Mouse (Mus musculus): ENCODE data around the gene Pax3.

Pax3 gene

GRCm38 (mm10) chr1:78198319-78198940 lies 1.5 kb upstream of the Pax3 start:
- no peak for DNase-seq (ENCODE audit: low read depth, low spot score)

GRCm38 (mm10) chr1:78197351-78198234 lies 659 bp upstream of the Pax3 start:
- DNase-seq (ENCODE audit: low read depth, low spot score), result no peak

DNA sequence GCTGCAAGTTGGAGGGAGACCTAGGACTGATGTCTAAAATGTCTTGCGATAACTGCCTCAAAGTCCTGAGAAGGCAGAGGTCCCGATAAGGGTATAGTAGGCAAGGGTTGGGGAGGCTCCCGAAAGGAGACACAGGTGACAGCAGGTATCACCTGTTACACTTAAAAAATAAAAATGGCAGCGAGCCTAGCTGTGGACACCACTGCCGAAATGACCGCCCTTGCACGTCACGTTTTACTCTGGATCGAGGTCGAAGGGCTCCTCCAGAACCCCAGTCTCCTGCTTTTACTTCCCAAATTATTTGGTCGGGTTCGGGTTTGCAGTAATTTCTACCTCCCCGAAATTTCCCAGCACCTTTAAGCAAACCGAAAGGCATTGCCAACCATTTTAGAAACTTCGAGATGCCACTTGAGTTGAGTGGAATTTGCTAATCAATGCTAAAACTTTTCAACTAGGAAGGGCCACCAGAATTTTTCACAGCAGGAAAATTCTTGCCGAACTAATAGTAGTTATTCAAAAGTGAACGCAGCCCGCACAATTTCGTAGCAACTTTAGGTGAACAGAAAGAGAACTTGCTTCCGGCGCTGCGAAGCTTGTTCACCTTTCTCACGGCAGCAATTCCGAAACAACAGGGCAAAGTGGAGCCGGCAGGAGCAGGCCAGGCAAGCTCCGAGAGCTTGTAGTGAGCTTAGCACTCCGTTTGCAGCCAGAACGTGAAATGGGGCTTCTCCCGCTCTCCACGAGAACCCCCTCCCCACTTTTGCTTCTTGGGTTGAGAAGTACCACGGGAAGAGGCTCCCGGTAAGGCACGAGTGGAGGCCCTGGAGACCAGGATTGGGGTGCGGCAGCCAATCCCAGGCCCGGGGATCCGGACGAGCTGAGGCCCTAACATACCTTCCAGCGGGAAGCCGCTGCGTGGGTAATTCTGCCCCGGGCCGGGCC lies 892 bp downstream of the Pax3 start:
- DNase-seq (ENCODE audit: low read depth, low spot score), result no peak

DNA sequence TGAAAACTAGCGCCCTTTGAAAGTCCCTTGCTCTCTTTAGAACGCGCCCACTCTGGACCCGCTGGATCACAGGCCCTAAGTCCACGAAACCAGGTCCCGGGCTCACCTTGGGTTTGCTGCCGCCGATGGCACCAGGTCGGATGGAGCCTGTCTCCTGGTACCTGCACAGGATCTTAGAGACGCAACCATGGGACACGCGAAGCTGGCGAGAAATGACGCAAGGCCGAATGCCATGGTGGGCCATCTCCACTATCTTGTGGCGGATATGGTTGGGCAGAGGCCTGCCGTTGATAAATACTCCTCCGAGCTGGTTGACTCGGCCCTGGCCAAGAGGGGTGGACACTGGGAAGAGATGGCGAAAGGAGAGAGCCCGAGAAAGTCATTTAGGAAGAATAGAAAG lies 1.8 kb downstream of the Pax3 start:
- DNase-seq (ENCODE audit: low read depth, low spot score), result no peak

DNA sequence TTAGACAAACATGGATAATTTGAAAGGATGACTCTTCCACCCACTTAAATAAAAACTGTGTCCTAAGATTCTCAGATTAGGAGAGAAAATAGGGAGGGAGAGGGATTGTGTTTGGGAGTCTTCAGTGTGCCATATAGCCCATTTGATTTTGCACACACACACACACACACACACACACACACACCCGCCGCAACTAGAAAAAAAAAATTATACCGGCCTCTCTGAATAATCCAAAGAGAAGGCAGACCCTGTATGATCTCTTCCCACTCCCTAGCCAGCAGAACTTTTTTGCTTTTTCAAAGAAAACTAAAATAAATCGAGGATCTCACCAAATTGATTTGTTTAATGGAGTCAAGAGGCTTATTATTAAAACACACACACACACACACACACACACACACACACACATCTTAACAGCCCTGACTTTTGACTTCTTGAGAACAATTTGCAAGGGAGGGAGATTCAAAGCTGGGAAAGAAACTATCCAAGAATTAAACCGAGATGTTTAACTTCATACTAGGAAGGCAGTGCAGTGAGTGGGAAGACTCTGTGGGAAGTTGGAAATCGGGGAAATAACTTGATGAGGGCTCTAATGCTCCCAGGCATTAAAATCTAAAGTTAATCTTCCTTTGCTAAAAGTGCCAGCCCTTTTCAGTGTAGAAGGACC lies 2.4 kb downstream of the Pax3 start:
- no peak for DNase-seq (ENCODE audit: low read depth, low spot score)

DNA sequence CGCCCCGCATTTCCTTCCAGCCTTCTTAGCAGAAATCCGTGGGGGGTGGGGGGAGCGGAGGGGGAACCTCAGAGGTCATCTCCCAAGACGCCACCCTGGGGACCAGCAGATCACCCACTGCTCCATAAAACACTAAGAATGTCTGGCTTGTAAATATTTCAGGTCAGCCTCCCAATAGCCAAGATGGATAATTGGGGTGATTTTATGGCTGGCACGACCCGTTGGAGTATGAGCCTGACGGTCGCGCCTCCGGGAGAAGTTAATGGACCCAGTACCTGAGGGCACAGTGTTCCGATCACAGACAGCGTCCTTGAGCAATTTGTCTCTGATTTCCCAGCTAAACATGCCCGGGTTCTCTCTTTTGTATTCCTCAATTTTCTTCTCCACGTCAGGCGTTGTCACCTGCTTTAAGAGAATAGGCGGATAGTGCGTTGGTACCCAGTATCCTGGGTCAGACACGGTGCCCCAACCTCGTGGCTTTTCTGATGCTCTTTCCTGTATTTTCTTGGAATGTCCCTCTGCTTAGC lies 3.4 kb downstream of the Pax3 start:
- no peak for DNase-seq (ENCODE audit: low read depth, low spot score)

DNA sequence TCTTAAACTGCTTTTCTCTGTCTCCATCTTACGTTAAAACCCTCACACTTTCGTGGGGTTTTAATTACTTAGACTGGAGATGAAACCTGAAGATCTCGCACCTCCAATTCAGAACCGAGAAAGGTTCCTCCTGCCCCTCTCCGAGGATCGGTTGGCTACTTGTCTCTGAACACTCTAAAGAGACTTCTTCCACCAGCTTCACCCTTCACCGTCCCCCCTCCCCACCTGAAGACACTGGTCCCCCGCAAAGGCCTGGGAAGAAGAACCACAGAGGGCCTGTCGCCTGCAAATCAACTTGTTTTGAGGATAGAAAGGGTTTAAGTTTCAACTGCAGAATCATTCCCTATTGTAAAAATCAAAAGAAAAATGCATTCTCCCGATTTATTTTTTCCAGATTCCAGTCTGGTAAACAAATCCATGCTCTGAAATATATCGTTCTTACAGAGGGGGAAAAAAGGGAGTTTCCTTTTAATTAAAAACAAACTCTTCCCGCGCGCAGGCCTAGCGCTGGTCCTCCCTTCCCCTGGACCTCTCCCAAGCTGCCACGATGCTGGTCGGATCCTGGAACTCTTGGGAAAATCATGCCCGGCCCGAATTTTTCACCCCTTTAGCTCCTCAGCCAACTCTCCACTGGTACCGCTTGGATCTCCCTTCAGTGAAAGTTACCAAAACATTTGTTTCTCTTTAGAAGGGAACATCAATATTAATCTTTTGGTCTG lies 4.0 kb downstream of the Pax3 start:
- DNase-seq (ENCODE audit: low read depth, low spot score), result no peak

DNA sequence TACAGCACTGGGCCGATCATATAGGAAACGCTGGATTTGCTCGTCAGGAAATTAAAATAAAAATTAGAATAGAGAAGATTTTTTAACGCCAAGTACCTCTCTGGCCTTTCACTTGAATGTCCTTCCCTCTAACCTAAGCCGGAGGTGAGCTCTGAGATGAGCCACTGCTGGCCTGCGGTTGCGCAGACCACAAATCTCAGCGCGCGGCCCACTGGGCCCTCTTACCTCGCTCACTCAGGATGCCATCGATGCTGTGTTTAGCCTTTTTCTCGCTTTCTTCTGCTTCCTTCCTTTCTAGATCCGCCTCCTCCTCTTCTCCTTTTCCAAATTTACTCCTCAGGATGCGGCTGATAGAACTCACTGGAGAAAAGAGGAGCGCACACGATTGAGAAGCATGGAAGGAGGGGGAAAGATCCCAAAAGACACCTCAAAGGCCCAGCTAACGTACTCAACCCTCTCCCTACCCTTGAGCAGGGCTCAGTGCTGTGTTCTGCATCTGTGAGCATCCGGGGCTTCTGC lies 4.7 kb downstream of the Pax3 start:
- DNase-seq (ENCODE audit: low read depth, low spot score), result no peak

GRCm38 (mm10) chr1:78191761-78192160 lies 5.2 kb downstream of the Pax3 start:
- no peak for DNase-seq (ENCODE audit: low read depth, low spot score)

DNA sequence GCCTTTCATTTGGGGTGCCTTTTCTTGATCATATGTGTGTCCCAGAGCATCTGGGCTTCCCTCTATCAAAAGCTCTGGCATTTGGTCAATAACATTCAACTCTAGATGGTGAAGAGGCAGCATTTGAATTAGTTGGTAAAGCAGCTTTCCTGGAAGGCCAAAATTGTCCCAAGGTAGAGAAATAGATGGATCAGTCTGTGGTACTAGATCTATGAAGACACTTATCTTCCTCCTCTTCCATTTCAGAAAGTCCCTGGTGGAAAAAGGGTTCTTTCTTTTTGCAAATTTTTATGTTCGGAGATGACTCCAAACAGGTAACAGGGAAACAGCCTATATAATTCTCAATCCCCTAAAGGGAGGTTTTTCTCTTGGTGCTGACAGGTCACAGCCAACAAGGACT lies 5.6 kb downstream of the Pax3 start:
- no peak for DNase-seq (ENCODE audit: low read depth, low spot score)

DNA sequence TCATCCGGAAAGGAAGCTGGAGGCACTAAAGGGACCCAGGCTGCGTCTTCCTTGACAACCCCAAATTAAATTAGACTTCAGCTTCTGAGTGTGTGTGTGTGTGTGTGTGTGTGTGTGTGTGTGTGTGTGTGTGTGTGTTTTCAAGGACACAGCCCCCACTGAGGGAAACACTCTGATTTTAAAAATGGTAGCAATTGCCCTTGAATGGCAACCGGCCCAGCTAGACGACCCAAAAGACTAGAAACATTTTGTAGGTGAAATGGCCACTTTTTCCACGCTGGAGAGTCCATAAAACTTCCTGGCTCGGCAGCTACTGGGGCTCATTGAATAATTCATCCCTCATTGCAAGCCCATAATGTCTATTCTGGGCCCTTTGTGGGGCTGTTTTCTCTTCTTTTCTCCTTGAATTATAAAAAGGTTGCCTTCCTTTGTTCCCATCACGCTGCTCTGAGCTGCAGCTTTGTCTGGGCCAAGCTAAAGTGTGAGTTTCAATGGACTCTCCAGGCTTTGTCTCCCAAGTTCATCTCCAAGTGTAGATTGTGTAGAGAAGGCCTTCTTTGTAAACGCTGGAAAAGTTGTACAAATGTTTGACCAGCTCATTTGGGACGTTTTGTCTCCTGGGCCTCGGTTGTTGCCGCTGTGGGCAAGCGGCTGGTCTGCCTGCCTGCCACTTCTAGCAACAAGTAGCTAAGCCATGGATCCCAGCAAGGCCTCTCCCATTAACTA lies 6.4 kb downstream of the Pax3 start:
- no peak for DNase-seq (ENCODE audit: low read depth, low spot score)

- DNase-seq (ENCODE audit: low read depth, low spot score), result no peak
Measured at GRCm38 (mm10) chr1:78189501-78190345, 7.2 kb downstream of the Pax3 start.

DNA sequence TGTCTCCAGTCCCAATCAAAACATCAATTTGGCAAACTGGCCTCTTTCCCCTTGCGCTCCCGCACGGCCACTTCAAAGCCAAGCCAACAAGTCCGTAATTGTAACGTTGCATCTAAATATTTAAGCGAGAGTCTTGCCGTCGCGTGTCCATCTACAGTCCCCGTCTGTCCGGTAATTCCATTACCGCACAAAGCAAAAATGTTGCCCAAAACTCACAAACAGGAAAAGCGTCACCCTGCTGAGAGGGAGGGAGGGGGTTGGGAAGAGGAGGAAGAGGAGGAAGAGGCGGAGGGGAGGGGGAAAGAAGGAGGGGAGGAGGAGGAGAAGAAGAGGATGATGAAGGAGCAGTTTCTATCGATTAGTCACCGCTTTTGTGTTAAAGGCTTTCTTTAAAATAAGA lies 7.9 kb downstream of the Pax3 start:
- DNase-seq (ENCODE audit: low read depth, low spot score), result no peak

DNA sequence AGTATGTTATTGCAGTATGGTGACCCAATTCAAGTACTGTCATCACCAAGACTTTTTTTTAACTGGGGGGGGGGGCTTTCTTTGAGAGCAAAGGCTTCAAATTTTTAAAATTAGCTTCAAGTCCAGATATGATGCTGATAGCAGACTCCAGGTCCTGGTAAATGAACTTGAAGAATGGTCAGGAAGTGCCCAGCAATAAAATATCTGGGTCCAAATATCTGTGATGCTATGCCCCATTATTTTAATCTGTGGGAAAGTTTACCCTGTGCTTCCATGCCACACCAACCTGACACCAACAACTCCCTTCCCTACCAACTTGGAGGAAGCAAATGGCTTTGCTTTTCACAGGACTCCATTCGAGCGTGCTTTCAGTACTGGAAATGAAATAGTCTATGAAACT lies 8.6 kb downstream of the Pax3 start:
- DNase-seq (ENCODE audit: low read depth, low spot score), result no peak

DNA sequence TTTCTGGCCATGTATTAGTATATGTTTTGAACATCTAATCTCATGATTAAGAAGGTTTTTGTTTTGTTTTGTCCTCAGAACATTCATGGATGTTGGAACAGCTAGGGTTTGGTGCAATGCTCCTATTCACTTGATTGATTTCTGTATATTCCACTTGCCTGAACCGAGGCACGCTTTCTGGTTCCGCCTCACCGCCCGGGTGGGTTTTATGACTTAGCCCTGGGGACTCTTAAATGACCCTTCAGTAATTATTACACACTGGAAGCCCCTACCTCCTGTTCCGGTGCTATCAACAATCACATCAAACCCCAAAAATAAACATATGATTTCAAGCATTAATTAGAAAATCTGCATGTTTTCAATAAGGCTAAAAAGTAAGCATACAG lies 9.2 kb downstream of the Pax3 start:
- DNase-seq (ENCODE audit: low read depth, low spot score), result no peak

GRCm38 (mm10) chr1:78187122-78187787 lies 9.7 kb downstream of the Pax3 start:
- DNase-seq (ENCODE audit: low read depth, low spot score), result no peak

DNA sequence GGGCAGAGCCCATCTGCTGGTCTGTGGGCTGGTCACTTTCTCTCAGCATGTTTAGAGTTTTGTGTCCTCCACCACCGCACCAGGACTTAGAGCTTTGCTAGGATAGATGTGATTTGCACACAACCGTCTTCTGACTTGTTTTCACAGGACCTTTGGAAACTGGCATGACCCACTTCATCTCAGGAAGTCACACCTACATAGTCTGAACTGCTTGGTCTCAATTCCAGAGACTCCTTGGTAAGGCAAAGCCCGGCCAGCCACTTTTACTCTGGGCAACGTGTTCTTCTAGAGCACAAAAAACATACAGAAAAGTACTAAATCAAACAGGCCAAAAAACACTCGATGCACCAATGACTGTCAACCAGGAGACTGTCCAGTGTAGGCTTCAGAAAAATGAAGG lies 14.0 kb downstream of the Pax3 start:
- no peak for DNase-seq (ENCODE audit: low read depth, low spot score)

- DNase-seq (ENCODE audit: low read depth, low spot score), result peak; percentile 38
Measured at GRCm38 (mm10) chr1:78181882-78182281, 15.1 kb downstream of the Pax3 start.
